ENCODE assay signal across 8 mouse cellular contexts in the genomic region with DNA sequence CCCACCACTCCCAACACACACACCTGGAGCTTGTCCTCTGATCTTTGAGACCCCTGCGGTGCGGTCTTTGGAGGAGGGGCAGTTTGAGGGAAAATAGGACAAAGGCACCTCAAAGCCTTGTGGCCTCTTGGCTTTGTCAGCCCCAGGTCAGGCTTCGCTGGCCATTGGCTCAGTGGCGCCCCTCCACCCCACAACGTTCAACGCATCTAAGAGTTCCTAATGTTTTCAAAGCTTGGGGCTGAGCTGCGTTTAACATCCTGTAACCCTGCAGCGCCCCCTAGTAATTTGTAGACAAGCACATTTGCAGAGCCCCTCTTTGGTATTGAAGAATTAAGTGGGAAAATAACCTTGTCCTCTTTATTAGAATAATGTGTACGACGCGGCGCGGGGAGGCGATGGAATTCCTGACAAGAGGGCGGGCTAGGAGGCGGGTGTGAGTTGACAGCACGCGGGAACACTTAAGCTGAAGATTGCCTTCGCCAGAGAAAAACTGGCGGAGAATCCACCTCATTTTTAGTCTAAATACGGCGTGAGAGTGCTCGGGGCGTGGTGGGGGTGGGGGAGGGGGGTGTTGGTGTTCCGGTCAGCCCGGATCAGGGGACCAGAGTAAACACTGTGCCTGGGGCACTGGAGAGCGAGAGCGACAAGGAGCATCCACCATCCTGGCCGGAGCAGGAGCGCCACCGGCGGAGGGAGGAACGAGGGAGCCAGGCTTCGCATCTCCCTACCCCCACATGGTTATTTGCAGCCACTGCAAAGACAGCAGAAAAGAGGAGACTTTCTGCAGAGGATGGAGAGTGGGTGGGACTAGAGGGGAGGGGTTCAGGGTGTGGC. TPM values are rescaled to one million over a fixed set of nuclear protein-coding genes. Genes with fewer than 3 reads are reported as not detected.
DNase-seq lines count a peak whose midpoint lies in the region; ATAC-seq and TF ChIP-seq lines count a peak whose summit lies in the region.

No protein-coding gene starts in this region.

- H3K4me3 ChIP-seq in CH12.LX (replicated peaks in 1 of 3; ENCODE audit: low read depth in 2 of 3, low read length in 2 of 3, poor library complexity in 1 of 3) = peak overlapping the region in 1 of 3 experiments; percentile 12
- H3K4me3 ChIP-seq in forebrain, embryonic 16.5 days (replicated peaks; ENCODE audit: low read length) = peak overlapping the region; percentile 52
- H3K4me3 ChIP-seq in layer of hippocampus, adult 2 months = peak overlapping the region; percentile 58
- peak overlapping the region; percentile 39 for H3K4me3 ChIP-seq in olfactory bulb, adult 2 months (ENCODE audit: insufficient read depth, low read depth, low read length)

- in situ Hi-C loops in CH12.LX (cut with MboI; ENCODE audit: low pct_ligation_motif_present, low pct_unique_long_range_greater_than_20kb, low sequenced_read_pairs) = loop anchor here (5.0 kb wide), 1 partner anchor 43 kb away; no protein-coding TSS in a partner anchor

- no peak overlapping the region for H3K27ac ChIP-seq in CH12.LX (ENCODE audit: insufficient read depth, low read depth)
- peak overlapping the region; percentile 81 for H3K27ac ChIP-seq in forebrain, embryonic 16.5 days (ENCODE audit: low read length)
- H3K27ac ChIP-seq in layer of hippocampus, adult 2 months = peak overlapping the region; percentile 71
- H3K27ac ChIP-seq in olfactory bulb, adult 2 months (ENCODE audit: insufficient read depth, low read depth, low read length) = no peak overlapping the region; the same call in 1 of the 2 replicates

- H3K4me2 ChIP-seq in CH12.LX (ENCODE audit: insufficient read depth, low read depth, poor library complexity, severe bottlenecking) = peak overlapping the region; percentile 8; the same call in 1 of the 2 replicates
- peak overlapping the region; percentile 62 for H3K4me2 ChIP-seq in forebrain, embryonic 16.5 days (ENCODE audit: low read length)

- no peaks in the 10 kb centered on the region for H3K27me3 ChIP-seq in CH12.LX (replicated peaks)
- no peaks in the 10 kb centered on the region for H3K27me3 ChIP-seq in forebrain, embryonic 16.5 days (replicated peaks; ENCODE audit: control insufficient read depth, insufficient read depth, low read length)

- peak; percentile 43 for TF ChIP-seq RAD21 in CH12.LX (IDR thresholded peaks at IDR 0.05; ENCODE audit: low read depth, low read length)

- WGBS in forebrain, embryonic 16.5 days = 3% methylated on average over 34 of the region's 34 CpGs
- WGBS in olfactory bulb, adult 2 months = 2% methylated on average over 34 of the region's 34 CpGs

- peak in 1 of 2 experiments; percentile 82; a peak in 2 of 4 replicates for TF ChIP-seq CTCF in CH12.LX (conservative IDR thresholded peaks at IDR 0.05 in 1 of 2, IDR thresholded peaks at IDR 0.05 in 1 of 2; ENCODE audit: low read depth in 2 of 2, low read length in 2 of 2)
- peak; percentile 80 for TF ChIP-seq CTCF in layer of hippocampus, adult 2 months (conservative IDR thresholded peaks at IDR 0.05)
- no peak; the same call in none of the 2 replicates for TF ChIP-seq CTCF in olfactory bulb, adult 2 months (IDR thresholded peaks at IDR 0.05; ENCODE audit: insufficient read depth, low read depth, low read length)

- peaks cover 21 to 65% of the 10 kb centered on the region in 2 experiments for H3K4me1 ChIP-seq in CH12.LX (ENCODE audit: control insufficient read depth in 1 of 2, insufficient read depth in 2 of 2)
- peaks cover 15% of the 10 kb centered on the region for H3K4me1 ChIP-seq in forebrain, embryonic 16.5 days (replicated peaks; ENCODE audit: control insufficient read depth, insufficient read depth, low read length)
- peaks cover 16% of the 10 kb centered on the region for H3K4me1 ChIP-seq in olfactory bulb, adult 2 months (ENCODE audit: control insufficient read depth, insufficient read depth, low read length)

- no peak overlapping the region; the same call in 1 of the 2 replicates for H3K9ac ChIP-seq in CH12.LX (ENCODE audit: insufficient read depth, low read depth)
- peak overlapping the region; percentile 73 for H3K9ac ChIP-seq in forebrain, embryonic 16.5 days (replicated peaks; ENCODE audit: low read depth, low read length)

- no peaks in the 10 kb centered on the region for H3K36me3 ChIP-seq in CH12.LX (replicated peaks in 1 of 2; ENCODE audit: control insufficient read depth in 1 of 2, insufficient read depth in 1 of 2, low read length in 1 of 2)
- no peaks in the 10 kb centered on the region for H3K36me3 ChIP-seq in forebrain, embryonic 16.5 days (ENCODE audit: control insufficient read depth, insufficient read depth)

- peak; percentile 80 for ATAC-seq in cerebellum, adult (ENCODE audit: insufficient number of reproducible peaks, low FRiP score, low TSS enrichment)
- peak; percentile 83 for ATAC-seq in forebrain, embryonic 16.5 days

- no peak for TF ChIP-seq EP300 in CH12.LX (IDR thresholded peaks at IDR 0.05; ENCODE audit: low read length)

- TF ChIP-seq POLR2A in CH12.LX (IDR thresholded peaks at IDR 0.05; ENCODE audit: low read depth, low read length) = no peak
- no peak for TF ChIP-seq POLR2A in olfactory bulb, adult 2 months (IDR thresholded peaks at IDR 0.05; ENCODE audit: insufficient read depth, low read depth, low read length)

- DNase-seq in CH12.LX (ENCODE audit: extremely low read depth) = no peak
- DNase-seq in heart, postnatal 25 days (ENCODE audit: low spot score) = peak; percentile 48
- DNase-seq in layer of hippocampus, adult 2 months (ENCODE audit: low spot score in 2 of 2) = peak; percentile 69 to 70
- peak; percentile 42 to 60 for DNase-seq in lung, adult 18-20 months
- DNase-seq in thymus, postnatal 10 days (ENCODE audit: low spot score in 2 of 2) = peak; percentile 68 to 90

- dilution Hi-C loops in CH12.LX (cut with MboI; ENCODE audit: extremely low pct_ligation_motif_present, extremely low pct_unique_long_range_greater_than_20kb, low sequenced_read_pairs) = no loop called here

- intact Hi-C loops in heart, postnatal 25 days (cut with DNase I) = loop anchor here (5.0 kb wide), 1 partner anchor 118 kb away; no protein-coding TSS in a partner anchor

- H3K79me2 ChIP-seq in CH12.LX (replicated peaks; ENCODE audit: control insufficient read depth, extremely low read depth, insufficient read depth, poor library complexity, severe bottlenecking) = no peaks in the 10 kb centered on the region

- no peaks in the 10 kb centered on the region for H3K9me3 ChIP-seq in CH12.LX (replicated peaks; ENCODE audit: low read length)
- no peaks in the 10 kb centered on the region for H3K9me3 ChIP-seq in forebrain, embryonic 16.5 days (ENCODE audit: control insufficient read depth, low read length)

TF ChIP-seq in CH12.LX, 34 proteins besides CTCF, POLR2A, EP300 and RAD21 (continues in another document):
- TF ChIP-seq ELF1 (IDR thresholded peaks at IDR 0.05; ENCODE audit: low read depth, low read length) = peak; percentile 19; the same call in 1 of the 2 replicates
- no peak for TF ChIP-seq TBP (conservative IDR thresholded peaks at IDR 0.05; ENCODE audit: low read depth, low read length)
- TF ChIP-seq MEF2A (IDR thresholded peaks at IDR 0.05; ENCODE audit: borderline replicate concordance, low read depth, low read length) = no peak
- no peak for TF ChIP-seq ETS1 (conservative IDR thresholded peaks at IDR 0.05; ENCODE audit: low read depth, low read length)
- TF ChIP-seq POLR2AphosphoS2 (IDR thresholded peaks at IDR 0.05; ENCODE audit: low read depth, low read length) = no peak
- no peak for TF ChIP-seq ZKSCAN1 (IDR thresholded peaks at IDR 0.05; ENCODE audit: borderline replicate concordance, low read depth, low read length)

RNA-seq across cellular contexts. Expression of a gene that starts 28.2 kb away (rescaled TPM):
- total RNA-seq in CH12.LX (2012; rRNA removed) (not detected in 2 replicates), CH12.LX (2014; rRNA removed) (not detected in 2 replicates)
- not detected in 2 replicates for polyA plus RNA-seq in CH12.LX (2012; ENCODE audit: insufficient read length, low read depth)
- not detected in 2 replicates for polyA plus RNA-seq in forebrain, embryonic 16.5 days (2015; fragmentation: Nextera tagmentation; extraction: Ambion mirVana)
- not detected for total RNA-seq in heart, postnatal 25 days (2021)
- total RNA-seq in layer of hippocampus, adult 2 months (2021) = not detected
- polyA plus RNA-seq in olfactory bulb, adult 2 months (2012; ENCODE audit: insufficient read depth, insufficient read length, low replicate concordance, missing spikeins) = not detected in 2 replicates

RNA-seq across cellular contexts. Expression of a gene that starts 29.0 kb away (rescaled TPM):
- total RNA-seq in CH12.LX (2012; rRNA removed) (not detected in 2 replicates), CH12.LX (2014; rRNA removed) (not detected in 2 replicates)
- 0.09 and 0.10 TPM in 2 replicates for polyA plus RNA-seq in CH12.LX (2012; ENCODE audit: insufficient read length, low read depth)
- 0.85 and 1.5 TPM in 2 replicates for polyA plus RNA-seq in forebrain, embryonic 16.5 days (2015; fragmentation: Nextera tagmentation; extraction: Ambion mirVana)
- not detected for total RNA-seq in heart, postnatal 25 days (2021)
- total RNA-seq in layer of hippocampus, adult 2 months (2021) = under 1 TPM; 0.28 to 0.44 TPM
- not detected in 2 replicates for polyA plus RNA-seq in olfactory bulb, adult 2 months (2012; ENCODE audit: insufficient read depth, insufficient read length, low replicate concordance, missing spikeins)

RNA-seq across cellular contexts. Expression of a gene that starts 30.7 kb away (rescaled TPM):
- 58.4 and 66.9 TPM in 2 replicates for total RNA-seq in CH12.LX (2012; rRNA removed)
- 69.2 and 72.1 TPM in 2 replicates for total RNA-seq in CH12.LX (2014; rRNA removed)
- 74.2 and 88.0 TPM in 2 replicates for polyA plus RNA-seq in CH12.LX (2012; ENCODE audit: insufficient read length, low read depth)
- polyA plus RNA-seq in forebrain, embryonic 16.5 days (2015; fragmentation: Nextera tagmentation; extraction: Ambion mirVana) = 79.7 and 85.1 TPM in 2 replicates
- 10 to 100 TPM; 77.9 to 78.4 TPM for total RNA-seq in heart, postnatal 25 days (2021)
- 10 to 100 TPM; 21.1 to 23.0 TPM for total RNA-seq in layer of hippocampus, adult 2 months (2021)
- polyA plus RNA-seq in olfactory bulb, adult 2 months (2012; ENCODE audit: insufficient read depth, insufficient read length, low replicate concordance, missing spikeins) = not detected in 2 replicates

RNA-seq across cellular contexts. Expression of a gene that starts 56.0 kb away (rescaled TPM):
- 33.4 and 46.1 TPM in 2 replicates for total RNA-seq in CH12.LX (2012; rRNA removed)
- 48.5 and 56.9 TPM in 2 replicates for total RNA-seq in CH12.LX (2014; rRNA removed)
- polyA plus RNA-seq in CH12.LX (2012; ENCODE audit: insufficient read length, low read depth) = 62.5 and 67.7 TPM in 2 replicates
- 93.4 and 112 TPM in 2 replicates for polyA plus RNA-seq in forebrain, embryonic 16.5 days (2015; fragmentation: Nextera tagmentation; extraction: Ambion mirVana)
- total RNA-seq in heart, postnatal 25 days (2021) = 100 to 1,000 TPM; 132 to 139 TPM
- total RNA-seq in layer of hippocampus, adult 2 months (2021) = 10 to 100 TPM; 34.8 to 43.5 TPM
- not detected in 2 replicates for polyA plus RNA-seq in olfactory bulb, adult 2 months (2012; ENCODE audit: insufficient read depth, insufficient read length, low replicate concordance, missing spikeins)

RNA-seq across cellular contexts. Expression of a gene that starts 56.6 kb away (rescaled TPM):
- 4.5 and 6.3 TPM in 2 replicates for total RNA-seq in CH12.LX (2012; rRNA removed)
- 2.8 and 3.5 TPM in 2 replicates for total RNA-seq in CH12.LX (2014; rRNA removed)
- polyA plus RNA-seq in CH12.LX (2012; ENCODE audit: insufficient read length, low read depth) = 9.2 and 10.3 TPM in 2 replicates
- 126 and 140 TPM in 2 replicates for polyA plus RNA-seq in forebrain, embryonic 16.5 days (2015; fragmentation: Nextera tagmentation; extraction: Ambion mirVana)
- 10 to 100 TPM; 83.5 to 86.1 TPM for total RNA-seq in heart, postnatal 25 days (2021)
- 100 to 1,000 TPM; 165 to 176 TPM for total RNA-seq in layer of hippocampus, adult 2 months (2021)
- 179 TPM in 1 of 2 replicates, not detected in the other for polyA plus RNA-seq in olfactory bulb, adult 2 months (2012; ENCODE audit: insufficient read depth, insufficient read length, low replicate concordance, missing spikeins)

Comparison
In these comparisons a context has a peak if more than half of its experiments do, and no peak if none do; other contexts are left out.
1. H3K27ac ChIP-seq: peak in forebrain, embryonic 16.5 days (single experiment) and layer of hippocampus, adult 2 months (single experiment); none in CH12.LX (single experiment) and olfactory bulb, adult 2 months (single experiment).